Mouse (Mus musculus) MEL (cell line): ENCODE measurements around the gene Noxa1. TPM values are rescaled to one million over a fixed set of nuclear protein-coding genes. Genes with fewer than 3 reads are reported as not detected.

Source experiments
- DNase-seq: peaks from one replicate; pipeline ENCODE4 v3.0.0; 2011; ENCODE audit warnings: low read depth, low spot score
- H3K27ac ChIP-seq: 2 replicates; pipeline ENCODE4 v1.5.1; 2012; ENCODE audit warnings: low read depth, mild to moderate bottlenecking, control low read depth, low read length, moderate library complexity; ENCODE audit not compliant: control insufficient read depth
- H3K27me3 ChIP-seq, 2 experiments: fragments of 150-350 bp in 1 of 2; sonication (generic) in 1 of 2; 2 replicates each; pipeline ENCODE4 v1.6.1; 2012; ENCODE audit warnings: low read length in 2 of 2, mild to moderate bottlenecking in 2 of 2, improper control_type of control experiment in 1 of 2, moderate library complexity in 1 of 2; ENCODE audit not compliant: insufficient read depth in 2 of 2, control insufficient read depth in 1 of 2
- H3K36me3 ChIP-seq, 2 experiments: 2 replicates each; pipeline ENCODE4 v1.6.1; 2012 to 2014; ENCODE audit warnings: low read length in 2 of 2, improper control_type of control experiment in 1 of 2, inconsistent platforms in 1 of 2, mild to moderate bottlenecking in 1 of 2; ENCODE audit not compliant: insufficient read depth in 2 of 2, control insufficient read depth in 1 of 2
- H3K4me1 ChIP-seq, 2 experiments: fragments of 150-350 bp in 1 of 2; sonication (generic) in 1 of 2; 2 replicates each; pipeline ENCODE4 v1.6.1; 2012; ENCODE audit warnings: low read length in 2 of 2, improper control_type of control experiment in 1 of 2, mild to moderate bottlenecking in 1 of 2; ENCODE audit not compliant: insufficient read depth in 2 of 2, control insufficient read depth in 1 of 2
- H3K4me3 ChIP-seq, 2 experiments: fragments of 150-350 bp in 1 of 2; sonication (generic) in 1 of 2; 2 replicates each; pipeline ENCODE4 v1.5.1; 2012; ENCODE audit warnings: low read depth in 2 of 2, low read length in 2 of 2, mild to moderate bottlenecking in 2 of 2, moderate library complexity in 2 of 2, control low read depth in 1 of 2, improper control_type of control experiment in 1 of 2; ENCODE audit not compliant: control insufficient read depth in 1 of 2, insufficient read depth in 1 of 2
- H3K79me2 ChIP-seq: 2 replicates; pipeline ENCODE4 v1.6.1; 2012; ENCODE audit warnings: mild to moderate bottlenecking, low read length, moderate library complexity; ENCODE audit not compliant: control insufficient read depth, poor library complexity, insufficient read depth
- H3K9ac ChIP-seq: 2 replicates; pipeline ENCODE4 v1.6.1; 2012; ENCODE audit warnings: low read depth, mild to moderate bottlenecking, control low read depth, low read length, moderate library complexity; ENCODE audit not compliant: control insufficient read depth, poor library complexity, severe bottlenecking
- H3K9me3 ChIP-seq: fragments of 150-350 bp; sonication (generic); replicated peaks from 2 replicates; pipeline ENCODE4 v1.6.1; 2012; ENCODE audit warnings: mild to moderate bottlenecking, low read length, improper control_type of control experiment, moderate library complexity; ENCODE audit not compliant: insufficient read depth
- BHLHE40 ChIP-seq: IDR thresholded peaks from 2 replicates; pipeline ENCODE4 v1.6.1; 2012; ENCODE audit warnings: low read depth, mild to moderate bottlenecking, inconsistent platforms, low read length, improper control_type of control experiment, borderline replicate concordance
- CHD1 ChIP-seq: IDR thresholded peaks from 2 replicates; pipeline ENCODE4 v1.6.1; 2012; ENCODE audit warnings: low read depth, mild to moderate bottlenecking, inconsistent platforms, low read length, improper control_type of control experiment
- CTCF ChIP-seq, 3 experiments: IDR thresholded peaks in 2 of 3; conservative IDR thresholded peaks in 1 of 3; 2 replicates each; pipeline ENCODE4 v1.5.1; 2011 to 2012; ENCODE audit warnings: low read length in 3 of 3, low read depth in 2 of 3, mild to moderate bottlenecking in 2 of 3, improper control_type of control experiment in 1 of 3, inconsistent platforms in 1 of 3, mixed read lengths in 1 of 3, moderate library complexity in 1 of 3; ENCODE audit not compliant: control insufficient read depth in 1 of 3, insufficient read depth in 1 of 3, poor library complexity in 1 of 3, severe bottlenecking in 1 of 3
- ELF1 ChIP-seq: IDR thresholded peaks from 2 replicates; pipeline ENCODE4 v1.6.1; 2014; ENCODE audit warnings: low read depth, mild to moderate bottlenecking, inconsistent platforms, low read length, improper control_type of control experiment, moderate library complexity
- ETS1 ChIP-seq: IDR thresholded peaks from 2 replicates; pipeline ENCODE4 v1.6.1; 2012; ENCODE audit warnings: low read depth, mild to moderate bottlenecking, inconsistent platforms, low read length, improper control_type of control experiment, moderate library complexity
- GABPA ChIP-seq: IDR thresholded peaks from 2 replicates; pipeline ENCODE4 v1.6.1; 2012; ENCODE audit warnings: low read depth, mild to moderate bottlenecking, inconsistent platforms, low read length, improper control_type of control experiment, moderate library complexity
- JUND ChIP-seq: IDR thresholded peaks from 2 replicates; pipeline ENCODE4 v1.6.1; 2011; ENCODE audit warnings: low read depth, mild to moderate bottlenecking, improper control_type of control experiment, low read length
- KAT2A ChIP-seq: conservative IDR thresholded peaks from 2 replicates; pipeline ENCODE4 v1.6.1; 2012; ENCODE audit warnings: low read depth, low read length, improper control_type of control experiment, inconsistent platforms
- MAFK ChIP-seq: IDR thresholded peaks from 2 replicates; pipeline ENCODE4 v1.6.1; 2011; ENCODE audit warnings: low read depth, mild to moderate bottlenecking, low read length, improper control_type of control experiment, borderline replicate concordance
- MAX ChIP-seq: IDR thresholded peaks from 2 replicates; pipeline ENCODE4 v1.6.1; 2011; ENCODE audit warnings: low read length, improper control_type of control experiment
- MYB ChIP-seq: IDR thresholded peaks from 2 replicates; pipeline ENCODE4 v1.6.1; 2011; ENCODE audit warnings: mild to moderate bottlenecking, low read depth, low read length, improper control_type of control experiment
- POLR2AphosphoS2 ChIP-seq: IDR thresholded peaks from 2 replicates; pipeline ENCODE4 v1.6.1; 2011; ENCODE audit warnings: low read length, improper control_type of control experiment
- POLR2AphosphoS5 ChIP-seq: IDR thresholded peaks from 2 replicates; pipeline ENCODE4 v1.6.1; 2012; ENCODE audit warnings: low read depth, borderline replicate concordance, mild to moderate bottlenecking, inconsistent platforms, low read length, moderate library complexity, mixed read lengths
- RAD21 ChIP-seq: IDR thresholded peaks from 2 replicates; pipeline ENCODE4 v1.6.1; 2011; ENCODE audit warnings: mild to moderate bottlenecking, low read depth, low read length, improper control_type of control experiment
- SIN3A ChIP-seq: IDR thresholded peaks from 2 replicates; pipeline ENCODE4 v1.6.1; 2012; ENCODE audit warnings: low read length, improper control_type of control experiment, inconsistent platforms
- SMC3 ChIP-seq: IDR thresholded peaks from 2 replicates; pipeline ENCODE4 v1.6.1; 2011; ENCODE audit warnings: low read depth, low read length, improper control_type of control experiment
- TAL1 ChIP-seq: IDR thresholded peaks from 2 replicates; pipeline ENCODE4 v1.6.1; 2012; ENCODE audit warnings: mild to moderate bottlenecking, inconsistent platforms, low read length, moderate library complexity, mixed read lengths
- UBTF ChIP-seq: IDR thresholded peaks from 2 replicates; pipeline ENCODE4 v1.6.1; 2012; ENCODE audit warnings: low read depth, mild to moderate bottlenecking, inconsistent platforms, low read length, improper control_type of control experiment, moderate library complexity, borderline replicate concordance; ENCODE audit not compliant: insufficient read depth
- USF1 ChIP-seq: IDR thresholded peaks from 2 replicates; pipeline ENCODE4 v1.6.1; 2014; ENCODE audit warnings: low read depth, mild to moderate bottlenecking, inconsistent platforms, low read length, improper control_type of control experiment, moderate library complexity
- ZMIZ1 ChIP-seq: IDR thresholded peaks from 2 replicates; pipeline ENCODE4 v1.6.1; 2012; ENCODE audit warnings: low read depth, mild to moderate bottlenecking, inconsistent platforms, low read length, improper control_type of control experiment, moderate library complexity
- ZNF384 ChIP-seq: IDR thresholded peaks from 2 replicates; pipeline ENCODE4 v1.6.1; 2012; ENCODE audit warnings: low read depth, mild to moderate bottlenecking, inconsistent platforms, low read length, improper control_type of control experiment
- polyA plus RNA-seq, 2 experiments: library from polyadenylated mRNA; stranded (reverse) in 1 of 2; unstranded in 1 of 2; fragments of >175 nt in 1 of 2; fragments of >200 nt in 1 of 2; gene quantifications; 2 replicates each; pipeline versions ENCODE4 v1.2.1 to v1.2.4; 2012; ENCODE audit warnings: low replicate concordance in 2 of 2, low read depth in 1 of 2; ENCODE audit not compliant: insufficient read length in 2 of 2, insufficient read depth in 1 of 2, missing spikeins in 1 of 2
- total RNA-seq: library from RNA; depleted of rRNA; stranded (reverse); fragments of 300-350 nt; gene quantifications from 2 replicates; pipeline ENCODE4 v1.2.3, GENCODE M21; 2012

The Noxa1 gene
- total and polyA plus RNA-seq, 3 experiments = 0.08 to 0.10 TPM; not detected in 1

GRCm38 (mm10) chr2:25072398-25072797, 22.6 kb downstream of the Noxa1 start:
- no peak overlapping the region for H3K27ac ChIP-seq
- no peak overlapping the region for H3K9ac ChIP-seq
- no peak for TF ChIP-seq MYB
- TF ChIP-seq GABPA = no peak
- TF ChIP-seq RAD21 = peak; percentile 27
- peak in 2 of 3 experiments; percentile 18 to 42; a peak in 3 of 6 replicates for TF ChIP-seq CTCF (IDR thresholded peaks at IDR 0.05 in 2 of 3, conservative IDR thresholded peaks at IDR 0.05 in 1 of 3; ENCODE audit: control insufficient read depth in 1 of 3, insufficient read depth in 1 of 3, low read depth in 2 of 3, low read length in 3 of 3, poor library complexity in 1 of 3, severe bottlenecking in 1 of 3)
- peak; percentile 47 for TF ChIP-seq SMC3
- TF ChIP-seq, all 39 proteins: peak for 3
- H3K36me3 ChIP-seq = peaks cover 0 to 4% of the 10 kb centered on the region in 2 experiments; a peak in 2 of 4 replicates
- H3K4me3 ChIP-seq = no peak overlapping the region
- no peaks in the 10 kb centered on the region for H3K79me2 ChIP-seq
- DNase-seq = peak; percentile 16
- no peaks in the 10 kb centered on the region; a peak in 1 of 4 replicates for H3K27me3 ChIP-seq
- H3K4me1 ChIP-seq = peaks cover 3 to 18% of the 10 kb centered on the region in 2 experiments; a peak in 2 of 4 replicates
- H3K9me3 ChIP-seq = no peaks in the 10 kb centered on the region

GRCm38 (mm10) chr2:25069537-25069936, 25.4 kb downstream of the Noxa1 start:
- Histone ChIP-seq H3K27me3 (no peaks in the 10 kb centered on the region), H3K4me1 (peaks cover 3 to 12% of the 10 kb centered on the region in 2 experiments; a peak in 2 of 4 replicates), H3K79me2 (no peaks in the 10 kb centered on the region), H3K4me3 (no peak overlapping the region), H3K36me3 (peaks cover 0 to 3% of the 10 kb centered on the region in 2 experiments; a peak in 2 of 4 replicates), H3K9me3 (no peaks in the 10 kb centered on the region), H3K9ac (no peak overlapping the region), H3K27ac (no peak overlapping the region)
- DNase-seq = peak; percentile 27
- no peak for TF ChIP-seq MAFK
- peak; percentile 35; the same call in 1 of the 2 replicates for TF ChIP-seq ZNF384

- Histone ChIP-seq H3K27ac (no peak overlapping the region), H3K36me3 (peaks cover 0 to 3% of the 10 kb centered on the region in 2 experiments; a peak in 1 of 4 replicates)
- TF ChIP-seq GABPA (no peak), MYB (no peak), BHLHE40 (no peak), SIN3A (no peak), ETS1 (no peak), CHD1 (no peak), ELF1 (no peak), POLR2AphosphoS5 (no peak), JUND (no peak), UBTF (no peak), TAL1 (no peak), MAX (no peak), SMC3 (no peak), KAT2A (no peak), POLR2AphosphoS2 (no peak), ZMIZ1 (no peak), MAFK (no peak), USF1 (no peak)
- TF ChIP-seq, all 39 proteins: peak for 0
- H3K79me2 ChIP-seq = no peaks in the 10 kb centered on the region
- no peak overlapping the region for H3K9ac ChIP-seq
- H3K4me3 ChIP-seq = no peak overlapping the region
- no peaks in the 10 kb centered on the region for H3K9me3 ChIP-seq
- no peaks in the 10 kb centered on the region for H3K27me3 ChIP-seq
- DNase-seq = no peak
- peaks cover 3 to 10% of the 10 kb centered on the region in 2 experiments; a peak in 2 of 4 replicates for H3K4me1 ChIP-seq
Observed at GRCm38 (mm10) chr2:25066552-25066951, 28.4 kb downstream of the Noxa1 start.
